ENCODE assay signal across 8 mouse cellular contexts in the genomic region with DNA sequence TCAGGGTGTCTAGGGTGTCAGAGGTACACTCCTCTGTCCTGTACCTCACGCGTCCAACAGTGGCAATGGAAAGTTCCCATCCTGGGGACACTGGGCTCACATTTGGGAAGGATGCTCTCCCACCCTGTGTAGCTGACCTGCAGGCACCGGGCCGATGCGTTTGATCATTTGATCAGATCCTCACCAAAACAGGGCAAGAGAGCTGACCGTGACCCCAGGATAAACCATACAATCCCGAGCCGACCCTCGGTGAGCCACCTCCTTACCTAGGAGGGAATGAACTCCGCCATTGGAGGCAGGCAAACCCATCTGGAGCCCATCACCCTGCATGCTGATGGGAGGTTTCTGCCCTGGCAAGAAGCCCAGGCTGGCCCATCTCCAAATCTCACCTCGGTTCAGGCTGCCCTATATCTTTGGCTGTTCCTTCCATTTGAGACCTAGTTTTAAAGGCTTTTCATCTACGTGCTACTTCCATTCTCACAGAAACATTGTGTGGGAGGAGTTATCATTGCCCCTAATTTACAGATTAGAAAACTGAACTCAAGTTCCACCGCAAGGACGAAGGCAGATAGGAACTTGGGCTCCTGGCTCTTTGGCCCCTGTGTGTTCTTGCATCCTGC. TPM values are rescaled to one million over a fixed set of nuclear protein-coding genes. Genes with fewer than 3 reads are reported as not detected.
DNase-seq lines count a peak whose midpoint lies in the region; ATAC-seq lines count a peak whose summit lies in the region.

No protein-coding gene starts in this region.

- no peak overlapping the region for H3K4me2 ChIP-seq in heart, embryonic 12.5 days
- H3K4me2 ChIP-seq in stomach, embryonic 14.5 days (replicated peaks; ENCODE audit: low read depth, low read length): no peak overlapping the region

- WGBS in heart, embryonic 12.5 days: 62% methylated on average over 14 of the region's 14 CpGs
- WGBS in stomach, embryonic 14.5 days: 53% methylated on average over 14 of the region's 14 CpGs

- intact Hi-C loops in heart, postnatal 25 days (cut with DNase I): loop anchor here (1.0 to 5.0 kb wide), 2 partner anchors 130 to 222 kb away; no protein-coding TSS in a partner anchor

- H3K9ac ChIP-seq in heart, embryonic 12.5 days: no peak overlapping the region
- no peak overlapping the region for H3K9ac ChIP-seq in stomach, embryonic 14.5 days (replicated peaks; ENCODE audit: low read depth, low read length)

- H3K9me3 ChIP-seq in heart, embryonic 12.5 days (replicated peaks): no peaks in the 10 kb centered on the region
- no peaks in the 10 kb centered on the region for H3K9me3 ChIP-seq in stomach, embryonic 14.5 days (ENCODE audit: control insufficient read depth, low read depth, low read length)

- peaks cover 39% of the 10 kb centered on the region for H3K27me3 ChIP-seq in heart, embryonic 12.5 days (replicated peaks)
- no peaks in the 10 kb centered on the region for H3K27me3 ChIP-seq in stomach, embryonic 14.5 days (ENCODE audit: control insufficient read depth, insufficient read depth, low read length)

- no peaks in the 10 kb centered on the region for H3K36me3 ChIP-seq in heart, embryonic 12.5 days
- no peaks in the 10 kb centered on the region for H3K36me3 ChIP-seq in stomach, embryonic 14.5 days (ENCODE audit: control insufficient read depth, insufficient read depth, low read length)

- no peak overlapping the region for H3K27ac ChIP-seq in heart, embryonic 12.5 days (ENCODE audit: poor library complexity, severe bottlenecking)
- no peak overlapping the region for H3K27ac ChIP-seq in stomach, embryonic 14.5 days (ENCODE audit: low read length)

- no peak overlapping the region for H3K4me3 ChIP-seq in heart, embryonic 12.5 days
- H3K4me3 ChIP-seq in stomach, embryonic 14.5 days (ENCODE audit: low read depth, low read length): no peak overlapping the region

- DNase-seq in heart, postnatal 25 days (ENCODE audit: low spot score): no peak
- peak; percentile 59 for DNase-seq in 416B (ENCODE audit: low read depth)
- DNase-seq in cerebellum, adult 18-20 months: peak; percentile 54 to 60
- DNase-seq in kidney, adult 9 months: peak; percentile 26
- DNase-seq in embryo, embryonic 10.5 days (ENCODE audit: low spot score): no peak
- no peak for DNase-seq in embryo, embryonic 11 days

- ATAC-seq in heart, embryonic 12.5 days (ENCODE audit: insufficient number of reproducible peaks, low FRiP score): peak; percentile 33; the same call in 1 of the 2 replicates
- ATAC-seq in stomach, embryonic 14.5 days (ENCODE audit: insufficient number of reproducible peaks, insufficient read depth, low FRiP score, low read depth): peak; percentile 34; the same call in 1 of the 2 replicates

- H3K4me1 ChIP-seq in heart, embryonic 12.5 days (replicated peaks): peaks cover 55% of the 10 kb centered on the region
- H3K4me1 ChIP-seq in stomach, embryonic 14.5 days (ENCODE audit: control insufficient read depth, insufficient read depth, low read length): peaks cover 36% of the 10 kb centered on the region

RNA-seq across cellular contexts. Expression of gene Nfam1, which starts 3.9 kb away (rescaled TPM):
- 1.7 and 1.9 TPM in 2 replicates for polyA plus RNA-seq in heart, embryonic 12.5 days (2016; fragmentation: Nextera tagmentation; extraction: Ambion mirVana)
- 1 to 10 TPM; 2.9 TPM for total RNA-seq in heart, postnatal 25 days (2021)
- polyA plus RNA-seq in stomach, embryonic 14.5 days (2014; fragmentation: Nextera tagmentation; extraction: Ambion mirVana): 2.5 and 2.8 TPM in 2 replicates

RNA-seq across cellular contexts. Expression of gene Tcf20, which starts 49.3 kb away (rescaled TPM):
- 5.4 and 6.4 TPM in 2 replicates for polyA plus RNA-seq in heart, embryonic 12.5 days (2016; fragmentation: Nextera tagmentation; extraction: Ambion mirVana)
- 10 to 100 TPM; 52.2 to 55.8 TPM for total RNA-seq in heart, postnatal 25 days (2021)
- 15.0 and 15.5 TPM in 2 replicates for polyA plus RNA-seq in stomach, embryonic 14.5 days (2014; fragmentation: Nextera tagmentation; extraction: Ambion mirVana)

RNA-seq across cellular contexts. Expression of gene Serhl, which starts 52.3 kb away (rescaled TPM):
- 58.9 and 68.8 TPM in 2 replicates for polyA plus RNA-seq in heart, embryonic 12.5 days (2016; fragmentation: Nextera tagmentation; extraction: Ambion mirVana)
- 10 to 100 TPM; 40.5 to 44.8 TPM for total RNA-seq in heart, postnatal 25 days (2021)
- polyA plus RNA-seq in stomach, embryonic 14.5 days (2014; fragmentation: Nextera tagmentation; extraction: Ambion mirVana): 58.9 and 61.7 TPM in 2 replicates

Comparison
In these comparisons a context has a peak if more than half of its experiments do, and no peak if none do; other contexts are left out.
1. DNase-seq: peak in 416B (single experiment), cerebellum, adult 18-20 months (2 of 2) and kidney, adult 9 months (single experiment); none in heart, postnatal 25 days (single experiment), embryo, embryonic 10.5 days (single experiment) and embryo, embryonic 11 days (single experiment).